Mouse (Mus musculus): Measurements from ENCODE around the gene Selenos. TPM values are rescaled to one million over a fixed set of nuclear protein-coding genes. Genes with fewer than 3 reads are reported as not detected.

Selenos gene
- total RNA-seq, 4 experiments from 2014 or later, result 52.9 to 61.0 (median 54.6) TPM

DNA sequence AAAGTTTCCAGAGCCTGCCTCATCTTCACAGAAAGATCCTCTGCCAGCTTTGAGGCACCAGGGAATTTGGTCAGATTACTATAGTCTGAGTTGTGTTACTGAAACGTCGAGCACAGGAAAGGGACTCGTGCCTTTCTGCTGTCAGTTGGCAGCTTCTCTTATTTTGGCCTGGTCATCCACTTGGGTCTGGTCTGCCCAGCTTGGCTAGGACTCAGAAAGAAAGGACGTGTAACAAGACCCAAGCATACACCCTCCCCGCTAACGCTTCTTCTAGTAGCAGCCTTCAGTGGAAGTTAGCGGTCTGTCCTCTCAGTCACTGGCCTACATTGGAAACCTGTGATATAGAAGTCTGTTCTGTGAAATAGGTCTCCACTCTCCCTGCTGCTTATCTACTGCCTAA, 5.1 kb downstream of the Selenos start:
- no peak for DNase-seq (ENCODE audit: low spot score in 2 of 2)

DNA sequence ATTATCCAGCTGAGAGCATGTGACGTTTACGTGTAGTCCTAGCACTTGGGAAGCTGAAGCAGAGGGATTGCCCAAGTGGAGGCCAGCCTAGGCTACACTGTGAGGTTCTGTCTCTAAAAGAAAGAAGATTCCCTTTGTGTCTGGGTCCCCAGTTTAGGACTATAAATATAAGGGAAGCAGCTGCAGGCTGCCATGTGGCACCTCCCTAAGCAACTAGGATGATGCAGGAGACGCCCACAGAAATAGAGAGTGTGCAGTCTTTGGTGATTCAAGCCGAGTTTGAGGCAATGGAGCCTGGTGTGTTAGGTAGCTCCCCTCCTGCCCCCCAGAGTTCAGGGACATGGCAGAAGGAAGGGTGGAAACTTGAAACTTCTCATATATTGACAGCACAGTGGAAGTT, 8.2 kb downstream of the Selenos start:
- peak; percentile 40 to 52 for DNase-seq (ENCODE audit: low spot score in 2 of 2)

GRCm38 (mm10) chr7:66088077-66088476, 8.6 kb downstream of the Selenos start:
- no peak for DNase-seq (ENCODE audit: low spot score in 2 of 2)

GRCm38 (mm10) chr7:66090676-66091190, 11.3 kb downstream of the Selenos start:
- DNase-seq (ENCODE audit: low spot score in 2 of 2), result no peak

DNA sequence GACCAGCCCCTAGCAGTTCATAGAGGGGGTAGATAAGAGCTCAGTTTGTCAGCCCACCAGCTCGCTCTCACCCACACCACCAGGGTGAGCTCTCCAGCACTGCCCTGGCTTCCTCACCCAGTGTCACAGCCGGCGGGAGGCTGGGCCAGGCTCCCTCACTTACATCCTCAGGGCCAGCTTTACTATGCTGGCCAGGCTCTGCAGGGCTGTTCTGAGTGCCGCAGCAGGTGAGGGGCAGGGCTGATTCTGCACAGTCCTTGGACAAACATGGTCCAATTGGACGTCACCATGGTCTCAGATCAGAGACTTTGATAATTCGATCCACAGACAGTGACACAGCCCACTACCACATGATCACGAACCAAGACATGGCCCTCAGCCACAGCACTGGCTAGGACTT, 12.1 kb downstream of the Selenos start:
- no peak for DNase-seq (ENCODE audit: low spot score in 2 of 2)

GRCm38 (mm10) chr7:66092656-66093055, 13.2 kb downstream of the Selenos start:
- no peak for DNase-seq (ENCODE audit: low spot score in 2 of 2)

DNA sequence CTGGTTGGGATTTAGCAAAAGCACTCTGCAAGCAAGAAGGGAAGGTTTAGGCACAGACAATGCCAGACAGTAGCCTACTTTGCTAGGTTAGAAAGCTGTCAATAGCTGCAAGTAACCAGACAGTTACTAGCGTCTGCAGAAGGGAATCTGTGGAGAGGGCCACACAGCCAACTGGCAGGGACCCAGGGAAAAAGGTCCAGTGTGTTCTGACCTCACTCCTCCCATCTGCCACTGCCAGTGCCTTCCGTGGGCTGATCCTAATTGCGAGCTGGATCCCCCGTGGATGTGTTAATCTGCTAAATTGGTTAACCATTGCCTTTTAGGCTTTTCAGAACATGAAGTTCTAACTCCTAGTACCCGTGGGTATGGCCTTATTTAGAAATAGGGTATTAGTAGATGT, 14.7 kb downstream of the Selenos start:
- DNase-seq (ENCODE audit: low spot score in 2 of 2), result no peak

GRCm38 (mm10) chr7:66098803-66099202, 19.4 kb downstream of the Selenos start:
- DNase-seq (ENCODE audit: low spot score in 2 of 2), result no peak

DNA sequence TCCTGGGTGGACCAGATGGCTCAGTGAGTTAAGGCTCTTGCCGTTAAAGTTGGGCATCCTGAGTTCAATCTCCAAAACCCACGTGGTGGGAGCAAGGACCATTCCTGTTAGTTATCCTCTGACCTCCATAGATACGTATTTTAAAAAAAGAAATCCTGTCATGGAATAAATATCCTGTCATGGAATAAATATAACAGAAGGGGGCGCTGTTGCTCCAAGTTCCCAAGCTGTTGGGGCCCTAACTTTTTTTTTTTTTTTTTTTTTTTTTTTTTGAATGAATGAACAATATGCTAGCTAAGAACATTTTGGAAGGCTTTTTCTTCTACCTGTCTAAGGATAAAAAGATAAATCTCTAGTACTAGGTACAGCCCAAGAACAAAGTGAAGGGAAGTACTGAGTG, 22.4 kb downstream of the Selenos start:
- no peak for DNase-seq (ENCODE audit: low spot score in 2 of 2)

DNA sequence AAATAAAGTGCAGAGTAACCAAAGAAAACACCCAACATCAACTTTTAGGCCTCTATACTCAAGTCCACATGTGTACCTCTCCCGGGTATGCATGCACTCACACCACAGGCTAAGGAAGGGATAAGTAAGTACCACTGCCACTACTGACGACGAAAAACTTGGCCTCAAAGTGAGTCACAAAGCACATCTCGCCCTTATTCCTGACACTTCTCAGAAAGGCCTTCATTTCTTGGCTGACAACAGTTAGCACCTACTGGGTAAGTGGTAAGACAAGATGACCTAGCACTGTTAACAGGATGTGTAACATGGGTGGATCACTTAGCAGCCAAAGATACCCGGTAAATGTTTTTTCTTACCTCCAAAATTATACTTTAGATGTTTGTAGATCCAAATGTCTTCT, 25.1 kb downstream of the Selenos start:
- DNase-seq (ENCODE audit: low spot score in 2 of 2), result no peak

GRCm38 (mm10) chr7:66105771-66106170, 26.3 kb downstream of the Selenos start:
- DNase-seq (ENCODE audit: low spot score in 2 of 2), result no peak

DNA sequence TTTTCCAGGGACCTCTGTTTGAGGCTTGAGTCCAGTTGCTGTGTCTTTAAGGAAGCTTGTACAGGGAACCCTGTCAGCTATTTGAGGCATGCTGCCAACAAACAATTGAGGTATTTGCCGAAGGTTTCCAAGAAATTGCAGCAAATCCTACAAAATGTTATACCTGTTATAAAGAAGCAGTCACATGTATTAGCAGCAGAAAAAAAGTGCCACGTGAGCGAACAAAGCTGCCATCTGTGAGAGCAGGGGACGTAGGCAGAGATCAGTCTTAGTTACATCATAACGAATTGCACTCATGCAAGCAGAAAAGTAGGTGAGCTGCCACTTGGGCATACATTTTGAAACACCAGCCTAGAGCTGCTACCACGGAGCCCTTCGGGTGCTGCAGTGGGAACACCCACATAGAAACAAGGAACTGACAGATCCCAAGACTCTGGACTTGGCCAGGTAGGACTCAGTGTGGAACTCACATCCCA, 27.2 kb downstream of the Selenos start:
- no peak for DNase-seq (ENCODE audit: low spot score in 2 of 2)

- no peak for DNase-seq (ENCODE audit: low spot score in 2 of 2)
These were observed 27.8 kb downstream of the Selenos start for GRCm38 (mm10) chr7:66107206-66107605.

DNA sequence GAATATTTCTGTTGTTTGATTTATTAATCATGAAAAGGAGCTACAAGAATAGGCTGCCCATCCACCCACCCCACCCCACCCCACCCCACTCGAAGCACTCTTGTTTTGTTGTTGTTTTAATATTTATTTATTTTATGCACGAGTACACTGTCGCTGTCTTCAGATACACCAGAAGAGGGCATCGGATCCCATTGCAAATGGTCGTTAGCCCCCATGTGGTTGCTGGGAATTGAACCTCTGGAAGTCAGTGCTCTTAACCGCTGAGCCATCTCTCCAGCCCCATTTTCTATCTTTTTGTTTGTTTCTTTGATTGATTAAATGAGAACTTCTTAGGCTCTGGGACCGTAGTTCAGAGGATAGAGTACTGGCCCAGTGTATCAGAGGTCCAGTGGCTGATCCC, 28.5 kb downstream of the Selenos start:
- no peak for DNase-seq (ENCODE audit: low spot score in 2 of 2)

- DNase-seq (ENCODE audit: low spot score in 2 of 2), result peak; percentile 80 to 87
These were observed 29.8 kb downstream of the Selenos start, which contains the start of gene Chsy1 for GRCm38 (mm10) chr7:66108961-66109854. TSS of gene Chsy1 (plus strand) at chr7:66109515.

GRCm38 (mm10) chr7:66109855-66110635, 30.6 kb downstream of the Selenos start:
- no peak for DNase-seq (ENCODE audit: low spot score in 2 of 2)

DNA sequence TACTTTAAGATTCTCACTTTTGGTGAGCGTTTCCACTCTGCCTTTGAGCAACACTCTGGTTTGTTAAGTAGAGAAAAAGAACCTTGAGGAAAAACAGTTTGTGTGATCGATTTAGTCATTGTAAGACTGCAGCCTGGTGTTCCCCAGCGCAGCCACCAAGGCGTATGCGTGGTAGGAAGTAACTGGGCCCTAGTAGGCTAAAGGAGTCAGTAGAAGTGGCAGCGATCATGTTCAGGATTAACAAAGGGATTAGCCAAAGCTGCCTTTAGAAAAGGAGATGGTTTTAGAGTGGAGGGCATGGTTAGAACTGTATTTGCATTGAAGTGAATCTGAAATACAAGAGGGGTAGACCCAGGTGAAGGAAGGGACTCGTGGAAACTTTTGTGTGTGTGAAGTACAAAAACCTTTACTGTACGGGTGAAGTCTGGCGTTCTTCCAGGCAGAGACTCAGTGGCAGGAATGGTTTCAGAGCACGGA, 31.2 kb downstream of the Selenos start:
- DNase-seq (ENCODE audit: low spot score in 2 of 2), result no peak

GRCm38 (mm10) chr7:66111211-66111610, 31.8 kb downstream of the Selenos start:
- DNase-seq (ENCODE audit: low spot score in 2 of 2), result no peak

DNA sequence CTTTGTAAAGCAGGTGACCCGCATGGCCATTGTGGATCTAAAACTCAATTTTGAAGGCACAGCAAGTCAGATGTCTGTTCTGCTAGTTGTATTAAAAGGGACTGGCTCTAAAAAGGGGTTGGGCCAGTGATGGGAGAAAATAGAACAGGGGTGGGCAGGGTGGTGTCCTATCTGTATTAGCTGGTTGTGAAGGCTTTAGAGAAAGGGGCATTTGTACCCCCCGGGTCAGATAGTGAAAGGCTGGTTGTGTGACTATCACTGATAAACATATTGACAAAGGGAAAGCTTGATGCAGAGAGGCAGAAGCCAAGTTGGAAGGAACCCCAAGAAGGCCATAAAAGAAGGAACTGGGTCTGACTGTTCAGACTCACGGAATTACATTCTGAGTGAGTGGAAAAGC, 34.1 kb downstream of the Selenos start:
- DNase-seq (ENCODE audit: low spot score in 2 of 2), result no peak

- DNase-seq (ENCODE audit: low spot score in 2 of 2), result no peak
These were observed 36.4 kb downstream of the Selenos start for GRCm38 (mm10) chr7:66115821-66116343.

- no peak for DNase-seq (ENCODE audit: low spot score in 2 of 2)
These were observed 37.5 kb downstream of the Selenos start for GRCm38 (mm10) chr7:66116906-66117482.

Measured in layer of hippocampus, adult 8-10 months (tissue).